Mouse (Mus musculus) limb, embryonic 11.5 days (tissue): ENCODE measurements at regions not wholly inside any gene's neighbourhood (a gene's known extent, or its start where the extent isn't known, plus 50 kb on each side); places are given as distances from the start of the nearest gene placed in this dataset.
A peak's percentile ranks its signal among the peaks of the same experiment; 100 is the strongest.

Experiments
- ATAC-seq: fragments of 200-750 bp; cut with Nextera tagmentation; 2 replicates; pipeline ENCODE4 v1.8.0; 2017; ENCODE audit warnings: low read depth; ENCODE audit not compliant: insufficient number of reproducible peaks, low FRiP score, low TSS enrichment
- DNase-seq: peaks from one replicate; pipeline ENCODE4 v3.0.0-alpha.2; 2015; ENCODE audit warnings: low spot score
- H3K27ac ChIP-seq: fragments of 300-500 bp; sonication (generic); replicated peaks from 2 replicates; pipeline ENCODE4 v1.5.1; 2014; ENCODE audit warnings: low read depth, mild to moderate bottlenecking, low read length
- H3K27me3 ChIP-seq: fragments of 300-500 bp; sonication (generic); 2 replicates; pipeline ENCODE4 v1.6.1; 2014; ENCODE audit warnings: mild to moderate bottlenecking, low read length, mixed read lengths; ENCODE audit not compliant: control insufficient read depth, insufficient read depth
- H3K36me3 ChIP-seq: fragments of 300-500 bp; sonication (generic); 2 replicates; pipeline ENCODE4 v1.6.1; 2014; ENCODE audit warnings: mild to moderate bottlenecking, low read length, moderate library complexity, mixed read lengths; ENCODE audit not compliant: control insufficient read depth, insufficient read depth
- H3K4me1 ChIP-seq: fragments of 300-500 bp; sonication (generic); 2 replicates; pipeline ENCODE4 v1.6.1; 2014; ENCODE audit warnings: low read length, mixed read lengths; ENCODE audit not compliant: control insufficient read depth, insufficient read depth
- H3K4me2 ChIP-seq: fragments of 300-500 bp; sonication (generic); 2 replicates; pipeline ENCODE4 v1.6.1; 2014; ENCODE audit warnings: low read depth, mild to moderate bottlenecking, moderate library complexity; ENCODE audit not compliant: severe bottlenecking
- H3K4me3 ChIP-seq: fragments of 300-500 bp; sonication (generic); 2 replicates; pipeline ENCODE4 v1.5.1; 2014; ENCODE audit warnings: low read depth, low read length
- H3K9ac ChIP-seq: fragments of 300-500 bp; sonication (generic); 2 replicates; pipeline ENCODE4 v1.6.1; 2014; ENCODE audit warnings: mild to moderate bottlenecking, low read length
- H3K9me3 ChIP-seq: fragments of 300-500 bp; sonication (generic); 2 replicates; pipeline ENCODE4 v1.6.1; 2016; ENCODE audit warnings: low read length; ENCODE audit not compliant: control insufficient read depth
- WGBS: fragments of 180-500 bp; shearing (Covaris S2); extraction: QIAGEN DNeasy Blood & Tissue Kit; methylation state at CpG from one replicate; pipeline ENCODE4 v1.1.7; 2014; 5-methylcytosine and 5-hydroxymethylcytosine counted together

DNA sequence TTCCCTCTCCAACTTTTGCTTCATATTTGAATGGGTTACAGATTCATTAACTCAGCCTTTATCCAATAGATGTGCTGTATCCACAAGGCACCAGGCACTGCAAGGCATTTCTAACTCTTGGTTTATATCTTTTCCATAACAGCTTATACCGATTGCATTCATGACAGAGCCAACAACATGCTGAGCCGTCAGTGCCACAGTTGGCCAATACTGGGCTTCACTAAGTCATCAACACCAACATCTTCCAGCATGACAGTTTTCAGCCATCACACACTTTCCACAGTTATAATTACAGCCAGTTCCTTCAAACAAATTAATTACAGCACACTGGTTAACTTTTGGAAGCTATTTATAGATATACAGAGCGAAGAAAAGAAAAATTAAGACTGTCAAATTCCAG, 288.8 kb downstream of the Gpam start:
- WGBS, result 87% methylated on average over 3 of the region's 3 CpGs
- Histone ChIP-seq H3K9ac (no peak overlapping the region), H3K4me2 (no peak overlapping the region), H3K4me1 (no peaks in the 10 kb centered on the region), H3K36me3 (no peaks in the 10 kb centered on the region), H3K27me3 (no peaks in the 10 kb centered on the region), H3K27ac (no peak overlapping the region), H3K4me3 (no peak overlapping the region), H3K9me3 (no peaks in the 10 kb centered on the region)
- ATAC-seq (no peak), DNase-seq (no peak)

DNA sequence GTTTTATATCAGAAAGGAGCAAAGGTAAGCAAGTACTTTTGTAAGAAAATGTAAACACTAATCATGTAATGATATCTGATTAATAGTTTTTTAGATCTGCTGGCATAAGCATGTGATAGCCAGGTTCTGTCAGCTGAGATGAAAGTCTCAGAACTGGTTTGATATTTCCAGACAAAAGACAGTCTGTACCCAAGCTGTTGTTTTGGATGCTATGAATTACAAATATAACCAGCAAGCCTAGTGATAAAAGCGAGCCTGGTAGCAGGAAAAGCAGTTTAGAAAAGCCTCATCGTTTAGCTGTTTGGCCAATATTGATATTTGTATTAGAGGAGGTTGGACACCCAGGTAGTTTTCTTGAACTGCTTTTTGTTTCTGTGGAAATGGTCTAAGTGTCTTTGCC, 290.6 kb downstream of the Gpam start:
- Histone ChIP-seq H3K9ac (no peak overlapping the region), H3K27me3 (no peaks in the 10 kb centered on the region), H3K9me3 (no peaks in the 10 kb centered on the region), H3K4me1 (no peaks in the 10 kb centered on the region), H3K36me3 (no peaks in the 10 kb centered on the region), H3K4me2 (no peak overlapping the region), H3K4me3 (no peak overlapping the region), H3K27ac (no peak overlapping the region)
- no peak for ATAC-seq
- WGBS, result 88% methylated on average over 2 of the region's 2 CpGs
- no peak for DNase-seq

DNA sequence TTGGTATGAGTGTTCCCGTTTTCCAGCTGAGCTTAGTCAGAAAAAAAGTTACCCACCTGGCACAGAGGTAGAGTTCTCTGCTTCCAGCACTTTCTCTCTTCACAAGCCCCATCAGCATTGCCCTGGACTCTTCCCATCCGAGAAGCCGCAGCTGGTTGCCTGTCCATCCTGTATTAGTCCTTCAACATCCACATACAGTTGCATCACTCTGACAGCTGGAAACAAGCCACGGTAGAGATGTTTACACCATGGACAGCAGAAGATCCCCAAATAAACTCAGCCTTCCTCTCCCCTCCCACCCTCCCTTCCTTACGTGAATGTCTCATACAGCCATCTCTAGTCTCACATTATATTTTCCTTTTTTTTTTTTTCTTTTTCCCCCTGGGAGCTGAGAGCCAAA, 304.9 kb downstream of the Gpam start:
- DNase-seq, result no peak
- no peaks in the 10 kb centered on the region for H3K36me3 ChIP-seq
- ATAC-seq, result no peak
- H3K9ac ChIP-seq, result no peak overlapping the region
- no peaks in the 10 kb centered on the region for H3K27me3 ChIP-seq
- H3K4me1 ChIP-seq, result no peaks in the 10 kb centered on the region
- 87% methylated on average over 5 of the region's 5 CpGs for WGBS
- no peak overlapping the region for H3K4me3 ChIP-seq
- no peak overlapping the region for H3K27ac ChIP-seq
- H3K4me2 ChIP-seq, result no peak overlapping the region
- H3K9me3 ChIP-seq, result no peaks in the 10 kb centered on the region

DNA sequence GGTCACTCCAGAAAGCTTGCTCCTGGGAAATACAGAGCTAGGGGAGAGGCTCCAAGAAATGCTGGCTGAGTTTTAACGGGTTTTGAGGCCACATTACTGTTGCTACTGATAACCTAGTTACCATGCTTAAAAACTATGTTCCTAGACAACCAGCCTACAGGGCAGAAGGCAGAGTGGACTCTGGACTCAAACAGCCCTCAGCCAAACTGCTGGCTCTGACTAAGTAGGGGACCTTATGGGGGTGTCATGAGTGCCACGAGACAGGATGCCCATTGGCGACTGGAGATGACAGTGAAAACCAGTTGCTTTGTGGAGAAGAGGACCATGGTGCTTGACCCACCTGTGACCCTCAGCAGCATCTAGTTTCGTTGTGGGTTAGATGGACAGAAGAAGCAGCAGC, 306.5 kb downstream of the Gpam start:
- no peak for ATAC-seq
- Histone ChIP-seq H3K4me2 (no peak overlapping the region), H3K4me3 (no peak overlapping the region), H3K27me3 (no peaks in the 10 kb centered on the region), H3K4me1 (no peaks in the 10 kb centered on the region), H3K9ac (no peak overlapping the region), H3K9me3 (no peaks in the 10 kb centered on the region), H3K27ac (no peak overlapping the region), H3K36me3 (no peaks in the 10 kb centered on the region)
- no peak for DNase-seq
- 85% methylated on average over 4 of the region's 4 CpGs for WGBS

DNA sequence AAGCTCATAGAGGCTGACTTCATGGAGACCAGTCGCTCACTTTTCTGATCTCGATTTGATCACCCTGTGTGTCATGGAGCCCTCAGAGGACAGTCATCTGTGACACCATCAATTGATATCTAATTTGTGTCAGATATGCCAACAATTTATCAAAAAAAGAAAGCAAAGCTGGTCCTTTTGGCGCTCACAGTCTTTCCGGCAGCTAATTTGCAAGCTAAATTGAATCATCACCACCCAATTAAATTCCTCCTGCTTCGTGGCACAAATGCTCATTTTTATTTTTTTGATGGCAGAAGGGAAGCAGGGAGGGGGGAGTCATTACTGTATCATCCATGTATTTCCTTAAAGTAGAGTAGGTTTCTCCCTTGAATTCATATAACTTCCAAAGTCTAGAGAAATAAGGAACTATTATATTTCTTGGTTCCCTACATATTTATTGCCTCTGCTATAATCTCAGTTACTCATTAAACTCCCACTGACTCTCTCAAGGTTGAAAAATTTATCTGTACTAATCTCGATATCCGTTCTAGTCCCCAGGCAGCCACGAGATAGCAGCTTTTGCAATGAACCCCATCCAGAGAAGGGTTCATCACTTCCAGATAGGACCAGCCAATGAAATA, 325.8 kb downstream of the Gpam start:
- Histone ChIP-seq H3K27me3 (no peaks in the 10 kb centered on the region), H3K9ac (no peak overlapping the region), H3K27ac (no peak overlapping the region), H3K4me3 (no peak overlapping the region), H3K4me1 (no peaks in the 10 kb centered on the region), H3K4me2 (no peak overlapping the region), H3K9me3 (no peaks in the 10 kb centered on the region), H3K36me3 (no peaks in the 10 kb centered on the region)
- DNase-seq (no peak), ATAC-seq (no peak)
- 85% methylated on average over 8 of the region's 8 CpGs for whole genome bisulfite sequencing

DNA sequence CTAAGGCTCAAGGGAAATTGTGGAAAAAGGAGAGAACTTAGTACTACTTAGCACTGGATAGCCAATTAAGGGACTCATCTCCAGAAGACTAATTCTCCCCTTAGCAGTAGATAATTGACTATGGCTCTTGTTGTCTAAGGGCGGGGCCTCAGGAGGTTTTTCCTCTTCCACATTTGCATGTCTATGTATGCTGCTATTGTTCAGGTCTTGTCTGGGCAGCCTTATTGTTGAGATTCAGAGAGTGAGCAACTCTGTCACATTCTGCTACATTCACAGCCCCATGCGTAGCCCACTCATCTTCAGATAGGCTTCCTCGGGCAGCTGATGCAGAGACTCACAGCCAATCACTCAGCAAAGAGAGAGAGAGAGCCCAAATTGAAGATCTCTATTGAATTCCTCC, 339.9 kb downstream of the Gpam start:
- H3K4me1 ChIP-seq, result no peaks in the 10 kb centered on the region
- WGBS, result 89% methylated on average over 3 of the region's 3 CpGs
- no peak for DNase-seq

DNA sequence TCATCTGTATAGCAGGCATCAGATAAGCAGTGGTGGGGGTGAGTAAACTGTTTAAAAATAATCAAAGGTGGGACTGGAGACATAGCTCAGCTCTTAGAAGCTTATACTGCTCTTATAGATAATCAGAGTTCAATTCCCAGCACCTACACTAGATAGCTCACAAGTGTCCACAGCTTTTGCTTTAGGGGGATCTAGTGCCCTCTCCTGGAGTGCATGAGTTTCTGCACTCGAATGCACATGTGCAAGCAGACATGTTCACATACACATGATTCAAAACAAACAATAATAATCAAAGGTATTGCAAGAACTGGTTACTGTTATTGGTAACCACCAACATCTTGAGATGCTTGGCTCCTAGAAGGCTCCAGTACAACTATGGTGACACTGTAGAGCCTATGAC, 343.3 kb downstream of the Gpam start:
- Histone ChIP-seq H3K27ac (no peak overlapping the region), H3K4me3 (no peak overlapping the region), H3K36me3 (no peaks in the 10 kb centered on the region), H3K9ac (no peak overlapping the region), H3K4me2 (no peak overlapping the region), H3K27me3 (no peaks in the 10 kb centered on the region), H3K4me1 (no peaks in the 10 kb centered on the region), H3K9me3 (no peaks in the 10 kb centered on the region)
- no peak for ATAC-seq
- DNase-seq, result no peak
- WGBS, result 61% methylated on average over 1 of the region's 1 CpGs

More for the DNA sequence above, 339.9 kb downstream of the Gpam start:
- no peak overlapping the region for H3K27ac ChIP-seq
- no peaks in the 10 kb centered on the region for H3K27me3 ChIP-seq
- no peak overlapping the region for H3K4me2 ChIP-seq
- ATAC-seq, result no peak
- no peaks in the 10 kb centered on the region for H3K9me3 ChIP-seq
- no peak overlapping the region for H3K4me3 ChIP-seq
- H3K36me3 ChIP-seq, result no peaks in the 10 kb centered on the region
- no peak overlapping the region for H3K9ac ChIP-seq

DNA sequence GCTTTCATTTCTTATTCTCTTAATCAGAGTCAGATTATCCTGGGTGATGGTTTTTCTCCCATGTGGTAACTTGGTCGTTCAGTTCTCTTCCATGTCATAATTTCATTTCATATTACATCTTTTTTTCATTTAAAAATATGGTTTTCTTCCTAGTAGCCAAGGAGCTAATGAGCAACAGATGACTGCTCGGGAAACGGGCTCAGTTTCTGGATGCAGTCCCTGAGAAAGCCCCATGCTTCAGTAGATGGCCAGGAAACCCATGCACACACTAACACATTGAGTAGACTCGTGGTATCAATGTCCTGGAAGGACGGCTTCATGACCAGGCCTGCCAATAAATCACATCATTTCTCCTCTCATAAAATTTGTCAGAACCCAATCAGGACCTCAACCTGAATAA, 369.3 kb downstream of the Gpam start:
- peak; percentile 25 for DNase-seq
- Histone ChIP-seq H3K27ac (no peak overlapping the region), H3K4me3 (no peak overlapping the region), H3K4me2 (no peak overlapping the region), H3K27me3 (no peaks in the 10 kb centered on the region), H3K36me3 (no peaks in the 10 kb centered on the region), H3K9me3 (no peaks in the 10 kb centered on the region), H3K4me1 (no peaks in the 10 kb centered on the region), H3K9ac (no peak overlapping the region)
- 48% methylated on average over 5 of the region's 5 CpGs for WGBS
- no peak for ATAC-seq

DNA sequence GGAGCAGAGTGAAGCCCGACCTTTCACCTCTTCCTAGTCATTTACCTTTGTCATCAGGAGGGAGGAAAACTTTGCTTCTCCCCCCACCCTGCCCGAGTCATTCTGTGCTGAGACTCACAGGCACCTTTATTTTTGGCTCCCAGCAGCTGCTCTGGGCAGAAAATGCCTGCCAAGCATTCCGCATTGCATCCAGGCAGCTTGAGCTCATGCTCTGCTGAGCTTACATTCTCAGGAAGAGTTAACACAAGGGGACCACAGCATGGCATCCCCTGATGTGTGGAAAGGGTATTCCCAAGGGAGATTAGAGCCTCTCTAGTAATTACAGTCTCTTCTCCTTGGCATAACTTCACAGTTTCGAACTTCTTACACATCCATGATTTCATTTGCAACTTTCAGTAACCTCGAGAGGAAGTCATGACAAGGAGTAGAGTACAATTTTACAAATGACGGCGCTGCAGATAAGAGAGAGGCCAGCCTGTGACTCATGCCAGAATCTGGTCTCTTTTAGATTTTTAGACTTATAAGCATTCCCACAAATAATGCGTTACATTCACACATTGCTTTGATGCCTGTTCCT, 370.3 kb downstream of the Gpam start:
- Histone ChIP-seq H3K4me3 (no peak overlapping the region), H3K27me3 (no peaks in the 10 kb centered on the region), H3K9ac (no peak overlapping the region), H3K27ac (no peak overlapping the region), H3K9me3 (no peaks in the 10 kb centered on the region), H3K36me3 (no peaks in the 10 kb centered on the region), H3K4me2 (no peak overlapping the region), H3K4me1 (no peaks in the 10 kb centered on the region)
- 77% methylated on average over 8 of the region's 8 CpGs for WGBS
- ATAC-seq (no peak), DNase-seq (no peak)
